Comparison of ENCODE assay signal across 29 mouse cellular contexts in the genomic region with DNA sequence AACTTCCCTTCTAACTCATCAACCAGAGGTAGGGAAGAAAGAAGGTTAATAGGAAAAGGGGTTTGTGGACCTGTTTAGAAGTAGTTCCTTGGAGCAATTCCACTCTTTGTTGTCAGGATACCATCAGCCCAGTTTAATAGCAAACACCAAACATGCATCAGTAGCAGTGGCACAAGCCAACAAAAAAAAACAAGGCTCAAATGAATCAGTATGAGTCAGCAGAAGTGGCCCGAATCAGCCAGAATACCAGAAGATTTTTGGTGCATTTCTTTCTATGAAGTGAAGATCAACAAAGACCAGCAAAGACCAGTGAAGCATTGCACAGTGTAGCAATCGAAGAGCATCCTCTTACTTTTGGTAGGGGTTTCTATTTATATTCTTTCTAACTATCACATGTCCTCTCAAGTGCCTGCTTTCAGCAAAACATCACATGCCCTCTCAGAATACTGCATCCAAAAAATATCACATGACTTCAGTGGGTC. TPM values are rescaled to one million over a fixed set of nuclear protein-coding genes. Genes with fewer than 3 reads are reported as not detected.
"Had no signal": no experiment of that assay in that cellular context is flagged by ENCODE, and none has a peak within 500 bp of the region (broad histone marks: within the 10 kb centered on the region; RNA-seq: fewer than 3 reads in every experiment).

No protein-coding gene starts in this region.

- H3K27ac ChIP-seq: heart, embryonic 10.5 days; hindbrain, embryonic 10.5 days; hindbrain, embryonic 12.5 days; hindbrain, embryonic 15.5 days; hindbrain, postnatal 0 days; kidney, embryonic 15.5 days; kidney, postnatal 0 days; layer of hippocampus, adult 2 months; left cerebral cortex, adult 2 months; limb, embryonic 10.5 days; limb, embryonic 12.5 days; liver, embryonic 13.5 days; liver, embryonic 15.5 days had no signal

- H3K27me3 ChIP-seq: heart, embryonic 12.5 days; hindbrain, embryonic 12.5 days; hindbrain, embryonic 15.5 days; kidney, embryonic 15.5 days; limb, embryonic 12.5 days; liver, embryonic 13.5 days; liver, embryonic 15.5 days had no signal

- H3K4me2 ChIP-seq: heart, embryonic 12.5 days; hindbrain, embryonic 12.5 days; hindbrain, embryonic 15.5 days; kidney, embryonic 15.5 days; limb, embryonic 12.5 days; liver, embryonic 11.5 days; liver, embryonic 13.5 days; liver, embryonic 15.5 days had no signal

- H3K4me1 ChIP-seq: heart, embryonic 10.5 days; heart, embryonic 12.5 days; hindbrain, embryonic 10.5 days; hindbrain, embryonic 12.5 days; hindbrain, embryonic 15.5 days; kidney, embryonic 15.5 days; limb, embryonic 10.5 days; limb, embryonic 12.5 days; liver, embryonic 13.5 days; liver, embryonic 15.5 days had no signal

- H3K36me3 ChIP-seq: heart, embryonic 10.5 days; heart, embryonic 12.5 days; hindbrain, embryonic 10.5 days; hindbrain, embryonic 12.5 days; hindbrain, embryonic 15.5 days; kidney, embryonic 15.5 days; limb, embryonic 10.5 days; limb, embryonic 12.5 days; liver, embryonic 13.5 days; liver, embryonic 15.5 days had no signal

- H3K9me3 ChIP-seq: heart, embryonic 10.5 days; heart, embryonic 12.5 days; hindbrain, embryonic 10.5 days; hindbrain, embryonic 12.5 days; hindbrain, embryonic 15.5 days; kidney, embryonic 15.5 days; limb, embryonic 10.5 days; limb, embryonic 12.5 days; liver, embryonic 13.5 days; liver, embryonic 15.5 days had no signal

- H3K9ac ChIP-seq: heart, embryonic 12.5 days; hindbrain, embryonic 12.5 days; hindbrain, embryonic 15.5 days; kidney, embryonic 15.5 days; limb, embryonic 12.5 days; liver, embryonic 13.5 days; liver, embryonic 15.5 days had no signal

- H3K4me3 ChIP-seq: heart, embryonic 10.5 days; heart, embryonic 12.5 days; hindbrain, embryonic 10.5 days; hindbrain, embryonic 12.5 days; hindbrain, embryonic 15.5 days; kidney, embryonic 15.5 days; layer of hippocampus, adult 2 months; left cerebral cortex, adult 2 months; limb, embryonic 10.5 days; limb, embryonic 12.5 days; liver, embryonic 13.5 days; liver, embryonic 15.5 days had no signal

- ATAC-seq: hindbrain, postnatal 0 days; intestine, embryonic 16.5 days had no signal

- DNase-seq: gastrocnemius, postnatal 25 days; heart, postnatal 10 days; heart, postnatal 4 days; kidney, adult 11 months; kidney, adult 2 months; kidney, adult 9 months; kidney, postnatal 25 days; kidney, postnatal 4 days; liver; liver, embryonic 13.5 days had no signal

RNA-seq across cellular contexts. Expression of a gene that starts 52.9 kb away (rescaled TPM):
- polyA plus RNA-seq: heart, embryonic 10.5 days; heart, embryonic 12.5 days; heart, embryonic 14.5 days; heart, embryonic 16.5 days; hindbrain, embryonic 10.5 days; hindbrain, embryonic 12.5 days; hindbrain, embryonic 15.5 days; hindbrain, postnatal 0 days; intestine, embryonic 14.5 days; intestine, embryonic 16.5 days; kidney, adult 2 months; kidney, embryonic 15.5 days; kidney, postnatal 0 days; limb, embryonic 10.5 days; limb, embryonic 12.5 days; limb, embryonic 14.5 days; liver, embryonic 11.5 days; liver, embryonic 13.5 days; liver, embryonic 15.5 days had no signal
